8 mouse cellular contexts compared by ENCODE assay signal in genomic region chrX:103532620-103533199, GRCm38 (mm10).
DNase-seq lines count a peak whose midpoint lies in the region; ATAC-seq and TF ChIP-seq lines count a peak whose summit lies in the region.
"Not testable (repeated sequence)": the region's sequence is repeated elsewhere in the genome, so short reads cannot be mapped to it uniquely, and the experiment has no call there.

No protein-coding gene starts in this region.

- H3K27me3 ChIP-seq in forebrain, postnatal 0 days (ENCODE audit: insufficient read depth, low read length); heart, embryonic 16.5 days (ENCODE audit: control insufficient read depth, insufficient read depth, low read length); kidney, embryonic 15.5 days; neural tube, embryonic 15.5 days (replicated peaks): not testable (repeated sequence)

- WGBS in forebrain, postnatal 0 days = 8% methylated on average over 1 of the region's 2 CpGs
- WGBS in heart, embryonic 16.5 days = 10% methylated on average over 1 of the region's 2 CpGs
- whole genome bisulfite sequencing in kidney, embryonic 15.5 days = 22% methylated on average over 2 of the region's 2 CpGs
- 8% methylated on average over 2 of the region's 2 CpGs for WGBS in neural tube, embryonic 15.5 days

- ATAC-seq in forebrain, postnatal 0 days = peak; percentile 89
- ATAC-seq in heart, embryonic 16.5 days (replicated peaks; ENCODE audit: extremely low read depth, insufficient read depth, low FRiP score) = peak; percentile 79
- ATAC-seq in kidney, embryonic 15.5 days (replicated peaks; ENCODE audit: low FRiP score) = peak; percentile 80
- ATAC-seq in neural tube, embryonic 15.5 days (ENCODE audit: low FRiP score) = peak; percentile 87

- peak overlapping the region; percentile 79 for H3K27ac ChIP-seq in forebrain, postnatal 0 days (ENCODE audit: low read depth, low read length)
- peak overlapping the region; percentile 7; the same call in 1 of the 2 replicates for H3K27ac ChIP-seq in heart, embryonic 16.5 days (ENCODE audit: low read length)
- 0 out of 2 replicates have a peak overlapping the region, but pooled peaks have one; percentile 70 for H3K27ac ChIP-seq in kidney, embryonic 15.5 days
- H3K27ac ChIP-seq in neural tube, embryonic 15.5 days (replicated peaks) = peak overlapping the region; percentile 84

- DNase-seq in embryo, embryonic 10 days (ENCODE audit: low spot score) = peak; percentile 47
- peak; percentile 42 for DNase-seq in forebrain, postnatal 0 days
- peak; percentile 47 for DNase-seq in left cerebral cortex, postnatal 4 days
- peak; percentile 31 to 35 for DNase-seq in lung, postnatal 4 days
- DNase-seq in thymus, postnatal 4 days = peak; percentile 35

- not testable (repeated sequence) for H3K4me3 ChIP-seq in forebrain, postnatal 0 days (ENCODE audit: low read depth, low read length); heart, embryonic 16.5 days (ENCODE audit: low read length); kidney, embryonic 15.5 days (replicated peaks); neural tube, embryonic 15.5 days (replicated peaks)

- H3K4me1 ChIP-seq in forebrain, postnatal 0 days (ENCODE audit: insufficient read depth); heart, embryonic 16.5 days (ENCODE audit: control insufficient read depth, insufficient read depth, low read length); kidney, embryonic 15.5 days: not testable (repeated sequence)
- peaks cover 14% of the 10 kb centered on the region for H3K4me1 ChIP-seq in neural tube, embryonic 15.5 days

- not testable (repeated sequence) for TF ChIP-seq CTCF in forebrain, postnatal 0 days (IDR thresholded peaks at IDR 0.05; ENCODE audit: low read depth)

- intact Hi-C loops in left cerebral cortex, postnatal 4 days (cut with DNase I) = not testable (repeated sequence)

- not testable (repeated sequence) for H3K36me3 ChIP-seq in forebrain, postnatal 0 days (ENCODE audit: insufficient read depth); heart, embryonic 16.5 days (ENCODE audit: control insufficient read depth, insufficient read depth); kidney, embryonic 15.5 days; neural tube, embryonic 15.5 days

- H3K4me2 ChIP-seq in forebrain, postnatal 0 days (ENCODE audit: low read depth); heart, embryonic 16.5 days (ENCODE audit: low read depth, low read length); kidney, embryonic 15.5 days; neural tube, embryonic 15.5 days: not testable (repeated sequence)

- not testable (repeated sequence) for H3K9ac ChIP-seq in forebrain, postnatal 0 days; heart, embryonic 16.5 days (ENCODE audit: low read length); kidney, embryonic 15.5 days; neural tube, embryonic 15.5 days (replicated peaks)

- H3K9me3 ChIP-seq in forebrain, postnatal 0 days (ENCODE audit: low read length); heart, embryonic 16.5 days (replicated peaks; ENCODE audit: control insufficient read depth, low read length); kidney, embryonic 15.5 days (replicated peaks); neural tube, embryonic 15.5 days (replicated peaks): not testable (repeated sequence)

Comparison
In these comparisons a context has a peak if more than half of its experiments do, and no peak if none do; other contexts are left out.
1. H3K27ac ChIP-seq: peak in every context shown above with its lines; median percentile 84 in neural tube, embryonic 15.5 days; 79 in forebrain, postnatal 0 days; 70 in kidney, embryonic 15.5 days; 7 in heart, embryonic 16.5 days.